Mouse (Mus musculus) heart, embryonic 11.5 days (tissue): ENCODE results near the gene Hexim1. TPM values are rescaled to one million over a fixed set of nuclear protein-coding genes. Genes with fewer than 3 reads are reported as not detected.

Experiments used
- ATAC-seq: fragments of 200-750 bp; cut with Nextera tagmentation; replicated peaks from 2 replicates; pipeline ENCODE4 v1.8.0; 2017; ENCODE audit warnings: moderate library complexity; ENCODE audit not compliant: insufficient number of reproducible peaks, low FRiP score, low TSS enrichment
- H3K27ac ChIP-seq: fragments of 300-500 bp; sonication (generic); 2 replicates; pipeline ENCODE4 v1.5.1; 2014; ENCODE audit warnings: mild to moderate bottlenecking, low read depth, low read length
- H3K27me3 ChIP-seq: fragments of 300-500 bp; sonication (generic); 2 replicates; pipeline ENCODE4 v1.6.1; 2014; ENCODE audit warnings: mild to moderate bottlenecking, low read length, mixed read lengths; ENCODE audit not compliant: control insufficient read depth, insufficient read depth
- H3K36me3 ChIP-seq: fragments of 300-500 bp; sonication (generic); 2 replicates; pipeline ENCODE4 v1.6.1; 2014; ENCODE audit warnings: mild to moderate bottlenecking, low read length, moderate library complexity, mixed read lengths; ENCODE audit not compliant: control insufficient read depth, insufficient read depth
- H3K4me1 ChIP-seq: fragments of 300-500 bp; sonication (generic); 2 replicates; pipeline ENCODE4 v1.6.1; 2014; ENCODE audit warnings: low read length; ENCODE audit not compliant: control insufficient read depth, insufficient read depth
- H3K4me2 ChIP-seq: fragments of 300-500 bp; sonication (generic); 2 replicates; pipeline ENCODE4 v1.6.1; 2014; ENCODE audit warnings: mild to moderate bottlenecking, moderate library complexity
- H3K4me3 ChIP-seq: fragments of 300-500 bp; sonication (generic); 2 replicates; pipeline ENCODE4 v1.5.1; 2014; ENCODE audit warnings: low read depth, low read length
- H3K9ac ChIP-seq: fragments of 300-500 bp; sonication (generic); 2 replicates; pipeline ENCODE4 v1.6.1; 2014; ENCODE audit warnings: mild to moderate bottlenecking, low read depth, low read length, moderate library complexity
- H3K9me3 ChIP-seq: fragments of 300-500 bp; sonication (generic); replicated peaks from 2 replicates; pipeline ENCODE4 v1.6.1; 2016; ENCODE audit warnings: low read length; ENCODE audit not compliant: control insufficient read depth
- WGBS: fragments of 180-500 bp; shearing (Covaris S2); extraction: QIAGEN DNeasy Blood & Tissue Kit; methylation state at CpG from one replicate; pipeline ENCODE4 v1.1.7; 2014; ENCODE audit not compliant: insufficient replicate concordance; 5-methylcytosine and 5-hydroxymethylcytosine counted together
- polyA plus RNA-seq: library from polyadenylated mRNA; unstranded; fragments of >200 nt; fragmentation: Nextera tagmentation; extraction: Ambion mirVana; gene quantifications from 2 replicates; pipeline ENCODE4 v1.2.1, GENCODE M21; 2014

Gene Hexim1
- polyA plus RNA-seq, 1 experiment from 2014 or later = 4.4 TPM

DNA sequence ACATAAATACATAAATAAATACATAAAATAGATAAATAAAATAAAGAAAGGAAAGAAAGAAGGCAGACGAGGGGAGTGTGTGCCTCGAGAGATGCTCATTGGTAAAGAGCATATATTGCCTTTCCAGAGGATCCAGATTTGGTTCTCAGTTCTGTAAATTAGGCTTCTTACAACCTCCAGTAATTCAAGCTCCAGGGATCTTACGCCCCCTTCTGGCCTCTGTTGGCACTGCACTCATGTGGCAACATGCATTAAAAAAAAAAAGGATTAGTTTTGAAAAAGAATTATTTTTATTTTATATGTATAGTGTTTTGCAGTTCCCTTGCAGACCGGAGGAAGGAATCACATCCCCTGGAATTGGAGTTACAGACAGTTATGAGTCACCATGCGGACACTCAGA is 46.1 kb downstream of the Hexim1 start:
- Histone ChIP-seq H3K36me3 (no peaks in the 10 kb centered on the region), H3K4me2 (no peak overlapping the region), H3K4me1 (no peaks in the 10 kb centered on the region), H3K27ac (no peak overlapping the region), H3K9ac (no peak overlapping the region), H3K4me3 (no peak overlapping the region), H3K9me3 (no peaks in the 10 kb centered on the region), H3K27me3 (no peaks in the 10 kb centered on the region; the same call in 1 of the 2 replicates)
- no peak for ATAC-seq
- WGBS = 83% methylated on average over 5 of the region's 5 CpGs

DNA sequence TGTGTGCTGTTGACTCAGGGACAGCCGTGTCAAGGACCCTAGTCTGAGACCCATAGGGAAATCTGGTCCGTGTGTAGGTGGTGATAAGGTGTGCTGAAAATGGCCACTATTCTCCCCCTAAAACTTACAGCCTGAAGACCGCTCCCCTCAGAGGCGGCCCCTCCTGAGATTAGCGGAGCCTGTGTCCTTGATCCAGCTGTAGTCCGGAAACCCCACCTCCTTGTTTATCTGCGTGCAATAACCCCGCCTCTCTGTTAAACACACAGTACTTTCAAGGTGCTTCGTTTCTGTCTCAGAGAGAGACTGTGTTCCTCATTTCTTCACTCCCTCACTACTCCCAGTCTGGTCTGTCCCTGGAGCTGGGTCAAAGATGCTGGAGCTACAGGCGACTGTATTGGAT is 48.4 kb downstream of the Hexim1 start:
- peak overlapping the region; percentile 31; the same call in 1 of the 2 replicates for H3K4me2 ChIP-seq
- no peak overlapping the region for H3K9ac ChIP-seq
- no peak; the same call in 1 of the 2 replicates for ATAC-seq
- H3K9me3 ChIP-seq = no peaks in the 10 kb centered on the region
- H3K4me3 ChIP-seq = no peak overlapping the region
- H3K27ac ChIP-seq = no peak overlapping the region
- H3K36me3 ChIP-seq = no peaks in the 10 kb centered on the region
- no peaks in the 10 kb centered on the region for H3K4me1 ChIP-seq
- peaks cover 4% of the 10 kb centered on the region for H3K27me3 ChIP-seq
- 19% methylated on average over 10 of the region's 10 CpGs for WGBS

DNA sequence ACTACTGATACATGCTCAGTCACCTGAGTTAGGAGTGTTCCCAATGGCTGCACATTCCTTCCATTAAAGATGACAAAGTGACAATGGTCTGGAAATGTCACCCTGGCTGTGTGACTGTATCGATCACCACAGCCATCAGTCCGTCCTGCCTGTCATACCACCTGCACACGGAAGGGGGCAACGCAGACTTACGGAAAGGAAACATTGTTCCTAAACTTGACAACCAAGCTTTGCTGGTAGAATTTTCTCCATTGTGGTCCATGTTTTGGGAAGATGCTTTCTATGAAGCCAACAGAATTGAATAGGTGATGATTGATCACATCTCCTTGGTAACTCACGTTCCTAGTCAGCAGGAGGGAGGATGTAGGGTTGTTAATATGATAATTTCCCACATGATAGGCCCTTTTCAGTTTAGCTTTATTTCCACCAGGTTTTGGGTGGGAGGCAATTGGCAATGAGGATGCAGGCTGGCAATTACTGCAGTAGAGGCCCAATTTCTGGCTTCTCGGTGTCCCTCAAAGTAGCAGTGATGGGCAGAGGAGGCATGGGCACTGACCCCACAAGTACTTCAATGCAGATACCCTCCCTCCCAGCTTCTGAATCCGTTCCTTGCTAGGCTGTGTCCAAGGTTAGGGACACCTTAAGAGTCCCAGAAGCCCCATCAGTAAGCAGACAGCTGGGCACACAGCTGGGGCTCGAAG is 52.8 kb downstream of the Hexim1 start:
- peaks cover 46% of the 10 kb centered on the region for H3K27me3 ChIP-seq
- H3K9ac ChIP-seq = no peak overlapping the region
- 24% methylated on average over 9 of the region's 9 CpGs for WGBS
- H3K4me2 ChIP-seq = no peak overlapping the region
- H3K4me1 ChIP-seq = peaks cover 13% of the 10 kb centered on the region
- H3K36me3 ChIP-seq = no peaks in the 10 kb centered on the region
- no peak for ATAC-seq
- H3K4me3 ChIP-seq = no peak overlapping the region
- H3K9me3 ChIP-seq = no peaks in the 10 kb centered on the region
- H3K27ac ChIP-seq = no peak overlapping the region

Other genes with a start within 250 kb of the Hexim1 start
- 136 and 149 TPM in 2 replicates for gene Eftud2, start 235.2 kb upstream of the Hexim1 start, polyA plus RNA-seq
- gene Ccdc103, start 235.0 kb upstream of the Hexim1 start, polyA plus RNA-seq = 0.42 and 0.56 TPM in 2 replicates
- not detected in 2 replicates for gene Fam187a, start 231.1 kb upstream of the Hexim1 start, polyA plus RNA-seq
- 0.18 and 0.20 TPM in 2 replicates for gene Gfap, start 215.3 kb upstream of the Hexim1 start, polyA plus RNA-seq
- 5.6 and 5.9 TPM in 2 replicates for gene Kif18b, start 191.1 kb upstream of the Hexim1 start, polyA plus RNA-seq
- gene C1ql1, start 169.5 kb upstream of the Hexim1 start, polyA plus RNA-seq = 0.76 and 1.0 TPM in 2 replicates
- 49.4 and 53.4 TPM in 2 replicates for gene Nmt1, start 88.0 kb upstream of the Hexim1 start, polyA plus RNA-seq
- 135 and 141 TPM in 2 replicates for gene Dcakd, start 87.9 kb upstream of the Hexim1 start, polyA plus RNA-seq
- gene Plcd3, start 14.6 kb upstream of the Hexim1 start, polyA plus RNA-seq = 3.0 and 3.5 TPM in 2 replicates
- gene Acbd4, start 14.5 kb upstream of the Hexim1 start, polyA plus RNA-seq = 11.2 and 11.8 TPM in 2 replicates
- gene Hexim2, start 16.2 kb downstream of the Hexim1 start, polyA plus RNA-seq = 3.5 and 5.6 TPM in 2 replicates
- gene Fmnl1, start 54.9 kb downstream of the Hexim1 start, polyA plus RNA-seq = 0.79 and 1.1 TPM in 2 replicates
- not detected in 2 replicates for gene 1700023F06Rik, start 92.3 kb downstream of the Hexim1 start, polyA plus RNA-seq
- not detected in 2 replicates for gene Spata32, start 102.2 kb downstream of the Hexim1 start, polyA plus RNA-seq
- 1.4 and 1.7 TPM in 2 replicates for gene Map3k14, start 151.2 kb downstream of the Hexim1 start, polyA plus RNA-seq
- 3.4 and 4.4 TPM in 2 replicates for gene Arhgap27, start 247.5 kb downstream of the Hexim1 start, polyA plus RNA-seq